Mouse (Mus musculus) midbrain, embryonic 16.5 days (tissue): ENCODE results near the gene Ces1f. TPM values are rescaled to one million over a fixed set of nuclear protein-coding genes. Genes with fewer than 3 reads are reported as not detected.

ENCODE experiments used
- ATAC-seq: fragments of 200-750 bp; cut with Nextera tagmentation; 2 replicates; pipeline ENCODE4 v1.8.0; 2017; ENCODE audit warnings: moderate TSS enrichment
- H3K27ac ChIP-seq: fragments of 300-500 bp; sonication (generic); 2 replicates; pipeline ENCODE4 v1.5.1; 2014; ENCODE audit warnings: mild to moderate bottlenecking, low read length, mixed read lengths
- H3K27me3 ChIP-seq: fragments of 300-500 bp; sonication (generic); 2 replicates; pipeline ENCODE4 v1.6.1; 2014; ENCODE audit warnings: low read depth, low read length, mixed read lengths; ENCODE audit not compliant: control insufficient read depth, insufficient read depth
- H3K36me3 ChIP-seq: fragments of 300-500 bp; sonication (generic); 2 replicates; pipeline ENCODE4 v1.6.1; 2014; ENCODE audit warnings: mild to moderate bottlenecking, low read length, moderate library complexity, mixed read lengths; ENCODE audit not compliant: control insufficient read depth, insufficient read depth
- H3K4me1 ChIP-seq: fragments of 300-500 bp; sonication (generic); 2 replicates; pipeline ENCODE4 v1.6.1; 2014; ENCODE audit warnings: mild to moderate bottlenecking, low read length, mixed read lengths; ENCODE audit not compliant: control insufficient read depth, insufficient read depth
- H3K4me2 ChIP-seq: fragments of 300-500 bp; sonication (generic); 2 replicates; pipeline ENCODE4 v1.6.1; 2014; ENCODE audit warnings: mild to moderate bottlenecking, low read length, mixed read lengths
- H3K4me3 ChIP-seq: fragments of 300-500 bp; sonication (generic); 2 replicates; pipeline ENCODE4 v1.5.1; 2014; ENCODE audit warnings: low read depth, mild to moderate bottlenecking, low read length, moderate library complexity, mixed read lengths
- H3K9ac ChIP-seq: fragments of 300-500 bp; sonication (generic); 2 replicates; pipeline ENCODE4 v1.6.1; 2014; ENCODE audit warnings: low read depth, low read length, mixed read lengths
- H3K9me3 ChIP-seq: fragments of 300-500 bp; sonication (generic); replicated peaks from 2 replicates; pipeline ENCODE4 v1.6.1; 2014; ENCODE audit warnings: mild to moderate bottlenecking, low read length, mixed read lengths; ENCODE audit not compliant: control insufficient read depth, poor library complexity, severe bottlenecking
- WGBS: fragments of 180-500 bp; shearing (Covaris S2); extraction: QIAGEN DNeasy Blood & Tissue Kit; methylation state at CpG from one replicate; pipeline ENCODE4 v1.1.7; 2014; 5-methylcytosine and 5-hydroxymethylcytosine counted together
- polyA plus RNA-seq: library from polyadenylated mRNA; unstranded; fragments of >200 nt; fragmentation: Nextera tagmentation; extraction: Ambion mirVana; gene quantifications from 2 replicates; pipeline ENCODE4 v1.2.1, GENCODE M21; 2015

Ces1f gene
- polyA plus RNA-seq, 1 experiment from 2014 or later: not detected

DNA sequence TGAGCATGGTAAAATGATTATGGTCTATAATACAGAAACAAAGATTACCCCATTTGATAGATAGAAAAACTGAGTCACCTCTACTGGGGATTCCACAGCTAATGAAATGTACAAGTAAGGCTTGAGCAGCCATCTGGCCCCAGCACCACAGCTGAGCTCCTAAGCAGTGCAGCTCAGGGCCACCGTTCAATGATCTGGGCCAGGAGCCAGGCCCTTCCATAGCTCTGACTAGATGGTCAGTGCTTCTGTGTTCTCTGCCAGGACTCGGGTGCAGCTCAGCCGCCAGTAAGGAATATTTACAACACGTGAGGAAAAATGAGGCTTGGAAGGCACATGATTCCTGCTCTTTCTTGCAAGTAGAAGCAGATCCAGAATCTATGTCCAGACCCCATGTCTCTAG is 6.9 kb downstream of the Ces1f start:
- no peaks in the 10 kb centered on the region for H3K27me3 ChIP-seq
- no peak for ATAC-seq

DNA sequence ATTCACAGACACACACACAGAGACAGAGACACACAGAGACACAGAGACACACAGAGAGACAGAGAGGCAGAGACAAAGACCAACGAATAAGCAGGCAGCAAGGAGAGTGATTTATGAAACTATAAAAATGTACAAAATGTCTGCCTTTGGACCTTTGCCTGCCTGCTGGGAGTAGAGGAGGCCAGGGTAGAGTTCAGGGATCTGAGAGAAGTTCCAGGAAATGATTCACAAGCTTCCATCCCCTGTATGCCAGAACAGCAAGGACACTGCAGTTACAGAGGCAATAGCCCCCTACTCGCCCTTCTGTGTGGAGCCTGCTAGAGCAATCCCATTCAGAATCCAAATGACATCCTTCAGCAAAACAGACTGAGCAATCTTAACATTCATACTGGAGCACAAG is 18.1 kb downstream of the Ces1f start:
- no peaks in the 10 kb centered on the region for H3K36me3 ChIP-seq
- no peaks in the 10 kb centered on the region for H3K9me3 ChIP-seq
- ATAC-seq: no peak
- 79% methylated on average over 2 of the region's 2 CpGs for WGBS
- H3K4me2 ChIP-seq: no peak overlapping the region
- H3K27me3 ChIP-seq: no peaks in the 10 kb centered on the region
- no peaks in the 10 kb centered on the region for H3K4me1 ChIP-seq
- H3K27ac ChIP-seq: no peak overlapping the region
- H3K4me3 ChIP-seq: no peak overlapping the region
- H3K9ac ChIP-seq: no peak overlapping the region

More for the DNA sequence above, 6.9 kb downstream of the Ces1f start:
- Histone ChIP-seq H3K36me3 (no peaks in the 10 kb centered on the region), H3K9ac (no peak overlapping the region), H3K27ac (no peak overlapping the region), H3K9me3 (no peaks in the 10 kb centered on the region), H3K4me2 (no peak overlapping the region), H3K4me3 (no peak overlapping the region), H3K4me1 (no peaks in the 10 kb centered on the region)
- WGBS: 86% methylated on average over 4 of the region's 4 CpGs

DNA sequence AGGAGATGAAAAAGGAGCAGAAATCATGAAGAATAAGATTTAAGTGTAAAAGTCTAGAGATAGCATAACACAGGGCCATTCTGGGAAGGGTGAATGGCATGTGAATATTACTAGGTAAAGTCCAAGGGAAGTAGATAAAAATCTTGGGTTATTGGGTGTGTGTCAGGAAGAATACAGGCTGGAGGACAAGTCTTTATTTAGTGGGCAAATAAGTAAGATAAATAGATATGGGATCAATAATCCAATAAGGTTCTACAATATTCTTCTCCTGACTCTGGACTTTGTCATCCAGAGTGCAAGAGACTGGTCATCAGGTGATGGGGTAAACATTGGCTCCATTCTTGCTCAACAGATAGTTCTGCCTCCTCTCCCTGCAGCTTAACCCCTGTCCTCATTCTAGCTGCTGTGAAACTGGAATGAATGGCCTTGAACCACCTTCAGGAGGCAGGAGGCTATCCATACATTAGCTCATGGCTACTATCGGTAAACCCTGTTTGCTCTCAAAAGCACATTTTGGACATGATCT is 27.1 kb downstream of the Ces1f start:
- Histone ChIP-seq H3K4me1 (no peaks in the 10 kb centered on the region), H3K9me3 (no peaks in the 10 kb centered on the region), H3K27ac (no peak overlapping the region), H3K4me3 (no peak overlapping the region), H3K9ac (no peak overlapping the region), H3K4me2 (no peak overlapping the region), H3K27me3 (no peaks in the 10 kb centered on the region), H3K36me3 (no peaks in the 10 kb centered on the region)
- ATAC-seq: no peak
- 97% methylated on average over 1 of the region's 1 CpGs for WGBS

DNA sequence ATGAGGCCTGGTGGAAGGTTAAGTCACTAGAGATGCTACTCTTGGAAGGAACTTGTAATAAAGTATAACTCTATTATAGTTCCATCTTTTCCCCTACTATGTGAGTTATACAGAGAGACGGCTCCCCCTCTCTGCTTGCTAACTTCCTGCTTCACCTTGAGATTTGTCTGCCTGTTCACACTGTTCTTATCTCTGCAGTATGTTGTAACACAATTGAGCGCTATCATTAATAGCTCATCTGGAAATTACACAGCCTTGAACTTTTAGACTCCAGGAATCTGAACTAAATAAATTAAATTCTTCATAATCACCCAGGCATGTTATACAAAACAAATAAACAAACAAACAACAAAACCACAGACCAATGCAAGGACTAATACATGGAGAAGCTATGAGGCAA is 33.5 kb downstream of the Ces1f start:
- no peaks in the 10 kb centered on the region for H3K27me3 ChIP-seq
- H3K27ac ChIP-seq: no peak overlapping the region
- H3K4me1 ChIP-seq: no peaks in the 10 kb centered on the region
- no peak for ATAC-seq
- WGBS: 96% methylated on average over 2 of the region's 2 CpGs
- H3K4me2 ChIP-seq: no peak overlapping the region
- no peak overlapping the region for H3K9ac ChIP-seq
- H3K9me3 ChIP-seq: no peaks in the 10 kb centered on the region
- no peaks in the 10 kb centered on the region for H3K36me3 ChIP-seq
- no peak overlapping the region for H3K4me3 ChIP-seq

DNA sequence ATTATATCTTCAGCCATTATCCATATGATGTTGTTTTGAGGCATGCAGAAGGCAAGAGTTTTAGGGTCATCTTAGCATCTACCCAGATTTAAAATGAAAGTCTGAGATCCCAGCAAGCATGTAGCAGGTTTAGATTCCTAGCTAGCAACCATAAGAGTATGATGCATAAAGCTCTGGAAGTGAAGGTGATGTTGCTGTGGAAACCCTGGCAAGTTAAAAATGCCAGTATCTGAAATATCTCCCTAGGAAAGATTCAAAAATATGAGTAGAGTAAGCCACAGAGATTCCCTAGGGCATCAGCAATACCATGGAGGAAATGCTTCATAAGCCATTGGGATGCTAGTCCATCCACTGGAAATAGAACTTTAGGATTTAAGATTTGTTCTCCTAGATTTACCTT is 39.7 kb downstream of the Ces1f start:
- ATAC-seq: no peak
- Histone ChIP-seq H3K27me3 (no peaks in the 10 kb centered on the region), H3K9me3 (no peaks in the 10 kb centered on the region), H3K36me3 (no peaks in the 10 kb centered on the region), H3K4me1 (no peaks in the 10 kb centered on the region), H3K4me3 (no peak overlapping the region), H3K9ac (no peak overlapping the region), H3K27ac (no peak overlapping the region), H3K4me2 (no peak overlapping the region)

DNA sequence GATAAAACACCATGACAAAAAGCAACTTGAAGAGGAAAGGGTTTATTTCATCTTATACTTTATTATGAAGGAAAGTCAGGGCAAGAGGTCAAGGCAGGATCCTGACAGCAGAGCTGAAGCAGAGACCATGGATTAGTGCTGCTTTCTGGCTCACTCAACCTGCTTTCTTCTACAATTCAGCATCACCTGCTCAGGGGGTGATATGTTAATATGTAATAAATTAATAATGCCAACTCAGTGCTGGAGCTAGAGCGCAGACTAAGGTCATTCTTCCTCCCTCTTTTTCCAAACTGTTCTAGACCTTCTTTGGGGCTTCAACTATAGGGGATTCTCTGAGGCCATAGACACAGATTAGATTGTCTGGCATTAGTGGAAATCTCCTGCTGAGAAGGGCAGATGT is 43.9 kb downstream of the Ces1f start:
- H3K4me2 ChIP-seq: no peak overlapping the region
- H3K9ac ChIP-seq: no peak overlapping the region
- no peaks in the 10 kb centered on the region for H3K36me3 ChIP-seq
- H3K9me3 ChIP-seq: no peaks in the 10 kb centered on the region
- WGBS: 69% methylated on average over 1 of the region's 1 CpGs
- no peaks in the 10 kb centered on the region for H3K27me3 ChIP-seq
- no peaks in the 10 kb centered on the region for H3K4me1 ChIP-seq
- H3K27ac ChIP-seq: no peak overlapping the region
- ATAC-seq: no peak
- no peak overlapping the region for H3K4me3 ChIP-seq

DNA sequence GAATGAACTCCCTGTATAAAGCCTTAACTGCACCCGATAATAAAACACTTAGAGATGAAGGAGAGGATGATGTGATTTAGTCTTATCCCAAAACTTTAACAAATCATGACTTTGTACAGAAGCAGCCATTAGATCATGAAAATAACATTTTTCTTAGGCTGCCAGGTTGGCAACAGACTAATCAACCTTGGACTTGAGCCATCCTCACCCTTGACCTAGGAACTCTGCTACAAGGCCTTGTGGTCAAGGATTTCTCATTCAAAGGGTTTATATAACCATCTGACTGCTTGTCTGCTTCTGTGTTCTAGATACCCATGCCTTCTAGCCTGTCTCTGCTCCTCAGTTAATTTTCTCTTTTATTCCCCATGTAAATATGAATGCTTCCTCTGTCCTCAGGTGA is 44.8 kb downstream of the Ces1f start:
- H3K9me3 ChIP-seq: no peaks in the 10 kb centered on the region
- H3K27me3 ChIP-seq: no peaks in the 10 kb centered on the region
- no peak overlapping the region for H3K27ac ChIP-seq
- no peak for ATAC-seq
- H3K9ac ChIP-seq: no peak overlapping the region
- no peak overlapping the region for H3K4me3 ChIP-seq
- no peaks in the 10 kb centered on the region for H3K36me3 ChIP-seq
- H3K4me2 ChIP-seq: no peak overlapping the region
- 98% methylated on average over 1 of the region's 1 CpGs for WGBS
- no peaks in the 10 kb centered on the region for H3K4me1 ChIP-seq

DNA sequence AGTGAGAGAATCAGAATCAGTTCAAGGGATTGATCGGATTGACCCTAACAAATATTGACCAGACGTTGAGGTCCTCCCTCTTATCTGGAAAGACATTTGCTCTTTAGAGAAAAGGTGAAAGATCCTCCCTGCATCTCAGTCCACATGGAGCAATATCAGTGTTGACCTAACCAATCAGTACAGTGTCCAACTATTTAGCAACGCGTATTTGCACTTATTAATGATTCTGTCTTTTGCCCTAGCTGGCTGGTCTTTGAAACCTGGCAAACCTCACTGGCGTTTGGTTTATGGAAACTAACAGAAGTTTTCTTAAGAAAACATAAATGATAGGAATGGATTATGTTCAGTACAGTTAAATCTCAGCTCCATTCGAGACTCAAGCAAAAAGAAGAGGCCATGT is 45.5 kb downstream of the Ces1f start:
- no peak overlapping the region for H3K4me2 ChIP-seq
- no peak for ATAC-seq
- no peak overlapping the region for H3K4me3 ChIP-seq
- H3K4me1 ChIP-seq: no peaks in the 10 kb centered on the region
- 91% methylated on average over 6 of the region's 6 CpGs for WGBS
- H3K27ac ChIP-seq: no peak overlapping the region
- H3K27me3 ChIP-seq: no peaks in the 10 kb centered on the region
- no peaks in the 10 kb centered on the region for H3K9me3 ChIP-seq
- H3K9ac ChIP-seq: no peak overlapping the region
- no peaks in the 10 kb centered on the region for H3K36me3 ChIP-seq

DNA sequence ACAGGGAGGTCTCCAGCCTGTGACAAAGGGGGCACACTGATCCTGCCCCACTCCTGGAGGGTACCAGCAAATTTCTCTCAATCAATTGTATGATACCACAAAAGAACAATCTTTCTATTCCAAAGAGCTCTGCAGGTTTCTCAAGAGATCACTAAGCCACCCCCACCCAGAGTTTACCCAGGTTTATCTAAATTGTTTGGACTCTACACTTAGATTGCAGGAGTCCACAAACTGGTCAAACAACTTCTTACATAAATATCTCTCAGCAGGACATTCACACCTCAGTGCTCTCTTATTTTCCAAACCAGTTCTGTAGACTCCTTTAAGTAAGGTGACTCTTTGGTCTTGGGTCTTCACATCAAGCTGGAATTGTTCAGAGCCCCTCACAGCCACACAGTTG is 50.1 kb downstream of the Ces1f start, which contains the start of gene Ces1e:
Gene Ces1e, minus strand, starts transcription at position 174 of the 400 bp plus-strand sequence.
- H3K9ac ChIP-seq: no peak within 1 kb of the TSS
- no peak within 1 kb of the TSS for H3K4me3 ChIP-seq
- H3K4me1 ChIP-seq: no peaks in the 10 kb centered on the region
- no peak within 1 kb of the TSS for H3K4me2 ChIP-seq
- H3K27me3 ChIP-seq: no peaks in the 10 kb centered on the region
- ATAC-seq: no peak
- H3K27ac ChIP-seq: no peak within 1 kb of the TSS
- no peaks in the 10 kb centered on the region for H3K36me3 ChIP-seq
- H3K9me3 ChIP-seq: no peaks in the 10 kb centered on the region
